Mouse (Mus musculus): ENCODE data around the gene Pcgf5. TPM values are rescaled to one million over a fixed set of nuclear protein-coding genes. Genes with fewer than 3 reads are reported as not detected.

The Pcgf5 gene
- polyA plus RNA-seq (2012; rRNA removed) = 8.3 and 10.0 TPM in 2 replicates

DNA sequence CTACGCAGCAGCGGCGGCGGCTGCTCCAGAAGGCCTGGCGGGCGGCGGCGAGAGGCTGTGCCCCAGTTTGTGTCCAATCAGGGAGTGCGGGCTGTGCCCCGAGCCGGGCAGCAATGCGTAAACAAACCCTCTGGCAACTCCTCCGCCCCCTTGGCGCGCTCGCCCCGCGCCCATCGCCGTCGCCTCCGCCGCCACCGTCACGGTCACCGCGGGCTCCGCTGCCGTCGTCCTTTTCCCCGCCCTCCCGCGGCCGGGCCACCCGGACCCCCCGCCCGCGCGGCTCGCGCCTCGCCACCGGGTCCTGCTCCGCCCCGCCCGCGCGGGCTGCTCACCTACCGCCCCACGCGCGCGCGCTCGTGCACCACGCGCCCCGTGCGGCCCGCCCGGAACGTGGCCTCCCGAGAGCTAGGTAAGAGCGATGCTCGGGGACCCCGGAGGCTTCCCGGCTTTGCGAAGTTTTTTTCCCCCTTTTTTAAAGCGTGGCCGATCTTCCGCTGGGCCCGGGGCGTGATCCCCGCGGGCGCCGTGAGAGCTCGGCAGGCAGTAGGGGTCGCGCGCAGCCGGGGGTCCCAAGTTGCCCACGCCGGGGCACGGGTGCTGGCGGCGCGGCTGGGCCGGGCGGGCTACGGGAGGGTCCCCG lies at the start of gene Pcgf5:
Pcgf5 (plus strand) TSS at position 149 of the 640 bp plus-strand sequence.

Other genes starting within 250 kb of the Pcgf5 start
- gene Ankrd1, start 228.2 kb upstream of the Pcgf5 start, polyA plus RNA-seq (2012; rRNA removed) = 0.12 and 0.15 TPM in 2 replicates
- 0.32 and 0.35 TPM in 2 replicates for gene Hectd2, start 206.3 kb downstream of the Pcgf5 start, polyA plus RNA-seq (2012; rRNA removed)